Mouse (Mus musculus): Measurements from ENCODE around the gene Fam221a.
"Not testable (repeated sequence)": the region's sequence is repeated elsewhere in the genome, so short reads cannot be mapped to it uniquely, and the experiment has no call there.

The Fam221a gene

GRCm38 (mm10) chr6:49394276-49394675 is 26.7 kb downstream of the Fam221a start:
- no peak for DNase-seq

GRCm38 (mm10) chr6:49395316-49395715 is 27.8 kb downstream of the Fam221a start, which contains the start of gene Stk31:
TSS of gene Stk31 (plus strand) at chr6:49395604.
- peak; percentile 7 to 15 for DNase-seq

- DNase-seq = no peak
Measured at GRCm38 (mm10) chr6:49397466-49397865, 29.9 kb downstream of the Fam221a start.

DNA sequence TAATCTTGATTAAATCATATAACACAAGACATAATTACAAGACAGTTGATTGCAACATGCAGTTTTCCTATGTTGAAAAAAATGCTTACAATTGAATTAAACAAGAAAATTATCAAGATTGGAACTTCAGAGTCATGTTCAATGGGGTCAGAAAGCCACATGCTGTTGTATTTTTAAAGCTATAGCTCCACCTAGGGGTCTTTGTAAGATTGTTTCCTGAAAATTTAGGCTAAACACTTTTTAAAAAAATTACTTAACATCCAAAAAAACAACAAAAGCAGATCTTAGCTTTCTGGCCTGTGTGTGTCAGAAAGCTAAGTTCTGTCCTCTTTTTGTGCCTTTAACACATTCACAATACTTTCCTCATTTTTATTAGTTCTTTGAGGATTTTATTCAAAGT is 30.8 kb downstream of the Fam221a start:
- no peak for DNase-seq

DNA sequence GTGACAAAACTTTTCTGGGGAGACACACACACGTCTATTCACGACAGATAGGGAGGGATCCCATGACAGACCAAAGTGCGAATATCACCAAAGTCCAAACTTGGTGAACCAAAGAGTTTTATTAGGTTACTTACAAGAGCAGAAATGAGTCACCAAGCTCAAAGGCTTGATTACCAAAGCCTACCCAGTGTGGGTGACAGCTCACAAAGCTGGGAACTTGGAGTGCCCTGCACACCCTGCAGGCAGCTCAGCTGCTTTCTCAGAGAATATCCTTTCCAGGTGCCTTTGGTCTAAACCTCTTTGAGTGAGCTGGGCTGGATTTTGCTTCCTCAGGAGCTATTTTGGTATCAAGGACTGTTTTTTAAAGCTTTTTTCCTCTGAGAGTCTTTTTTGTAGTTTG is 43.3 kb downstream of the Fam221a start:
- DNase-seq = no peak

- DNase-seq = not testable (repeated sequence)
Measured at GRCm38 (mm10) chr6:49412967-49413366, 45.4 kb downstream of the Fam221a start.

- DNase-seq = no peak
Measured at GRCm38 (mm10) chr6:49415971-49416370, 48.4 kb downstream of the Fam221a start.

GRCm38 (mm10) chr6:49437306-49437705 is 69.8 kb downstream of the Fam221a start:
- no peak for DNase-seq

Data from lung, adult 18-20 months (tissue).